8 mouse cellular contexts compared by ENCODE assay signal in genomic region chr5:139732634-139733107, GRCm38 (mm10). TPM values are rescaled to one million over a fixed set of nuclear protein-coding genes. Genes with fewer than 3 reads are reported as not detected.
DNase-seq lines count a peak whose midpoint lies in the region; ATAC-seq lines count a peak whose summit lies in the region.

No protein-coding gene starts in this region.

- no peaks in the 10 kb centered on the region for H3K9me3 ChIP-seq in liver, embryonic 13.5 days (replicated peaks)
- no peaks in the 10 kb centered on the region for H3K9me3 ChIP-seq in midbrain, embryonic 15.5 days
- H3K9me3 ChIP-seq in forebrain, embryonic 15.5 days = no peaks in the 10 kb centered on the region

- peaks cover 11% of the 10 kb centered on the region for H3K36me3 ChIP-seq in liver, embryonic 13.5 days
- H3K36me3 ChIP-seq in midbrain, embryonic 15.5 days (replicated peaks) = no peaks in the 10 kb centered on the region
- no peaks in the 10 kb centered on the region for H3K36me3 ChIP-seq in forebrain, embryonic 15.5 days

- no peaks in the 10 kb centered on the region for H3K27me3 ChIP-seq in liver, embryonic 13.5 days
- H3K27me3 ChIP-seq in midbrain, embryonic 15.5 days (replicated peaks) = no peaks in the 10 kb centered on the region
- no peaks in the 10 kb centered on the region; the same call in 1 of the 2 replicates for H3K27me3 ChIP-seq in forebrain, embryonic 15.5 days

- H3K9ac ChIP-seq in liver, embryonic 13.5 days = peak overlapping the region; percentile 92
- H3K9ac ChIP-seq in midbrain, embryonic 15.5 days = no peak overlapping the region
- no peak overlapping the region for H3K9ac ChIP-seq in forebrain, embryonic 15.5 days (replicated peaks)

- 27% methylated on average over 11 of the region's 11 CpGs for WGBS in liver, embryonic 13.5 days (ENCODE audit: insufficient replicate concordance)
- WGBS in midbrain, embryonic 15.5 days = 84% methylated on average over 11 of the region's 11 CpGs
- whole genome bisulfite sequencing in forebrain, embryonic 15.5 days = 74% methylated on average over 11 of the region's 11 CpGs

- H3K4me2 ChIP-seq in liver, embryonic 13.5 days = peak overlapping the region; percentile 100
- H3K4me2 ChIP-seq in midbrain, embryonic 15.5 days = no peak overlapping the region
- H3K4me2 ChIP-seq in forebrain, embryonic 15.5 days (replicated peaks) = no peak overlapping the region

- peak overlapping the region; percentile 86 for H3K4me3 ChIP-seq in liver, embryonic 13.5 days (replicated peaks)
- no peak overlapping the region for H3K4me3 ChIP-seq in midbrain, embryonic 15.5 days
- H3K4me3 ChIP-seq in forebrain, embryonic 15.5 days = no peak overlapping the region

- H3K4me1 ChIP-seq in liver, embryonic 13.5 days (replicated peaks) = peaks cover 96% of the 10 kb centered on the region
- H3K4me1 ChIP-seq in midbrain, embryonic 15.5 days = peaks cover 55% of the 10 kb centered on the region
- peaks cover 25% of the 10 kb centered on the region for H3K4me1 ChIP-seq in forebrain, embryonic 15.5 days

- DNase-seq in MN1 (ENCODE audit: low spot score) = peak; percentile 38
- DNase-seq in liver, embryonic 13.5 days = no peak
- DNase-seq in thymus, adult 18-20 months = peak; percentile 53 to 55
- no peak for DNase-seq in cerebellum, postnatal 36 days

- 0 out of 2 replicates have a peak, but pooled peaks have one; percentile 4 for ATAC-seq in common myeloid progenitor, adult 5-6 weeks (replicated peaks; ENCODE audit: low read depth, poor library complexity, severe bottlenecking)
- peak; percentile 25 for ATAC-seq in inflammation-experienced regulatory T-cells, adult 6 months
- no peak for ATAC-seq in liver, embryonic 13.5 days (ENCODE audit: low read depth)
- no peak for ATAC-seq in midbrain, embryonic 15.5 days (replicated peaks)
- ATAC-seq in forebrain, embryonic 15.5 days (replicated peaks) = no peak

- H3K27ac ChIP-seq in liver, embryonic 13.5 days = peak overlapping the region; percentile 99
- H3K27ac ChIP-seq in midbrain, embryonic 15.5 days = no peak overlapping the region
- H3K27ac ChIP-seq in forebrain, embryonic 15.5 days (replicated peaks) = no peak overlapping the region

RNA-seq across cellular contexts. Expression of gene Micall2, which starts 3.5 kb away (rescaled TPM):
- total RNA-seq in common myeloid progenitor, adult 5-6 weeks (2017) = 6.4 TPM in 2 replicates
- polyA plus RNA-seq in inflammation-experienced regulatory T-cells, adult 6 months (2017; shearing (Covaris generic)) = not detected
- 9.8 and 12.1 TPM in 2 replicates for polyA plus RNA-seq in liver, embryonic 13.5 days (2015; fragmentation: Nextera tagmentation; extraction: Ambion mirVana)
- 12.2 and 14.0 TPM in 2 replicates for polyA plus RNA-seq in midbrain, embryonic 15.5 days (2015; fragmentation: Nextera tagmentation; extraction: Ambion mirVana)
- polyA plus RNA-seq in forebrain, embryonic 15.5 days (2015; fragmentation: Nextera tagmentation; extraction: Ambion mirVana) = 4.0 and 4.3 TPM in 2 replicates

RNA-seq across cellular contexts. Expression of gene Ints1, which starts 42.8 kb away (rescaled TPM):
- 20.4 and 32.7 TPM in 2 replicates for total RNA-seq in common myeloid progenitor, adult 5-6 weeks (2017)
- 10 to 100 TPM; 12.9 to 21.0 (median 16.1) TPM for polyA plus RNA-seq in inflammation-experienced regulatory T-cells, adult 6 months (2017; shearing (Covaris generic))
- polyA plus RNA-seq in liver, embryonic 13.5 days (2015; fragmentation: Nextera tagmentation; extraction: Ambion mirVana) = 12.7 and 13.8 TPM in 2 replicates
- 32.8 and 34.3 TPM in 2 replicates for polyA plus RNA-seq in midbrain, embryonic 15.5 days (2015; fragmentation: Nextera tagmentation; extraction: Ambion mirVana)
- polyA plus RNA-seq in forebrain, embryonic 15.5 days (2015; fragmentation: Nextera tagmentation; extraction: Ambion mirVana) = 27.1 and 31.1 TPM in 2 replicates

RNA-seq across cellular contexts. Expression of gene Mafk, which starts 58.6 kb away (rescaled TPM):
- 36.0 and 38.4 TPM in 2 replicates for total RNA-seq in common myeloid progenitor, adult 5-6 weeks (2017)
- polyA plus RNA-seq in inflammation-experienced regulatory T-cells, adult 6 months (2017; shearing (Covaris generic)) = 10 to 100 TPM; 10.7 to 12.5 (median 11.0) TPM
- polyA plus RNA-seq in liver, embryonic 13.5 days (2015; fragmentation: Nextera tagmentation; extraction: Ambion mirVana) = 41.6 and 44.9 TPM in 2 replicates
- polyA plus RNA-seq in midbrain, embryonic 15.5 days (2015; fragmentation: Nextera tagmentation; extraction: Ambion mirVana) = 18.2 and 18.8 TPM in 2 replicates
- 18.7 and 20.6 TPM in 2 replicates for polyA plus RNA-seq in forebrain, embryonic 15.5 days (2015; fragmentation: Nextera tagmentation; extraction: Ambion mirVana)

Comparison
In these comparisons a context has a peak if more than half of its experiments do, and no peak if none do; other contexts are left out.
1. DNase-seq: peak in MN1 (single experiment) and thymus, adult 18-20 months (2 of 2); none in liver, embryonic 13.5 days (single experiment) and cerebellum, postnatal 36 days (0 of 2).
2. ATAC-seq: peak in common myeloid progenitor, adult 5-6 weeks (single experiment) and inflammation-experienced regulatory T-cells, adult 6 months (single experiment); none in liver, embryonic 13.5 days (single experiment), midbrain, embryonic 15.5 days (single experiment) and forebrain, embryonic 15.5 days (single experiment).